Mouse (Mus musculus) layer of hippocampus, adult 8-10 months (tissue): ENCODE data around the gene Sema6c. TPM values are rescaled to one million over a fixed set of nuclear protein-coding genes. Genes with fewer than 3 reads are reported as not detected.
"Not testable (repeated sequence)": the region's sequence is repeated elsewhere in the genome, so short reads cannot be mapped to it uniquely, and the experiment has no call there.

Source experiments
- DNase-seq, 2 experiments: peaks; one replicate each; pipeline ENCODE4 v3.0.0; 2022; ENCODE audit warnings: low spot score in 2 of 2
- total RNA-seq, 4 experiments: library from RNA; stranded (reverse); gene quantifications; 2 replicates each; pipeline ENCODE4 v1.2.4; 2022

The Sema6c gene
- total RNA-seq, 4 experiments from 2014 or later, result 27.1 to 36.4 (median 30.9) TPM

GRCm38 (mm10) chr3:95184796-95185577 is 24.7 kb downstream of the Sema6c start:
- DNase-seq, result no peak

- no peak for DNase-seq
These were observed 25.8 kb downstream of the Sema6c start for GRCm38 (mm10) chr3:95186100-95186499.

GRCm38 (mm10) chr3:95186888-95187287 is 26.6 kb downstream of the Sema6c start:
- no peak for DNase-seq

- no peak for DNase-seq
These were observed 34.5 kb downstream of the Sema6c start for GRCm38 (mm10) chr3:95194721-95195135.

GRCm38 (mm10) chr3:95195772-95196171 is 35.5 kb downstream of the Sema6c start:
- DNase-seq, result no peak

- DNase-seq, result no peak
These were observed 38.8 kb downstream of the Sema6c start for GRCm38 (mm10) chr3:95199101-95199500.

GRCm38 (mm10) chr3:95200132-95200531 is 39.9 kb downstream of the Sema6c start:
- no peak for DNase-seq

GRCm38 (mm10) chr3:95200562-95200961 is 40.3 kb downstream of the Sema6c start:
- DNase-seq, result no peak

GRCm38 (mm10) chr3:95203880-95204279 is 43.6 kb downstream of the Sema6c start:
- DNase-seq, result peak in 1 of 2 experiments; percentile 29

- DNase-seq, result no peak
These were observed 48.0 kb downstream of the Sema6c start for GRCm38 (mm10) chr3:95208286-95208685.

- no peak for DNase-seq
These were observed 50.3 kb downstream of the Sema6c start for GRCm38 (mm10) chr3:95210585-95210984.

- DNase-seq, result not testable (repeated sequence)
These were observed 52.8 kb downstream of the Sema6c start for GRCm38 (mm10) chr3:95212889-95213608.

GRCm38 (mm10) chr3:95213609-95213975 is 53.3 kb downstream of the Sema6c start:
- DNase-seq, result no peak

- DNase-seq, result no peak
These were observed 56.5 kb downstream of the Sema6c start for GRCm38 (mm10) chr3:95216655-95217254.

- DNase-seq, result peak; percentile 81 to 89
These were observed 57.2 kb downstream of the Sema6c start, which contains the start of gene Gabpb2 for GRCm38 (mm10) chr3:95217255-95218134. Gene Gabpb2, minus strand, starts transcription at chr3:95217916.

GRCm38 (mm10) chr3:95218466-95219137 is 58.3 kb downstream of the Sema6c start:
- DNase-seq, result no peak

- DNase-seq, result no peak
These were observed 62.8 kb downstream of the Sema6c start for GRCm38 (mm10) chr3:95223041-95223440.
